Mouse (Mus musculus) layer of hippocampus, adult 18-20 months (tissue): ENCODE measurements around the gene Klhl22. TPM values are rescaled to one million over a fixed set of nuclear protein-coding genes. Genes with fewer than 3 reads are reported as not detected.

ENCODE experiments used
- DNase-seq, 2 experiments: peaks; one replicate each; pipeline ENCODE4 v3.0.0; 2022; ENCODE audit warnings: low spot score in 2 of 2
- total RNA-seq, 2 experiments: library from RNA; stranded (reverse); gene quantifications; 2 replicates each; pipeline ENCODE4 v1.2.3; 2021

Gene Klhl22
- total RNA-seq, 2 experiments from 2014 or later: 86.9 to 100 TPM

- no peak for DNase-seq
These were observed 5.7 kb upstream of the Klhl22 start for GRCm38 (mm10) chr16:17753686-17754085.

- DNase-seq: no peak
These were observed 1.7 kb upstream of the Klhl22 start for GRCm38 (mm10) chr16:17757756-17758155.

- DNase-seq: no peak
These were observed 516 bp upstream of the Klhl22 start for GRCm38 (mm10) chr16:17758902-17759301.

GRCm38 (mm10) chr16:17759813-17760321 is 449 bp downstream of the Klhl22 start:
- DNase-seq: peak; percentile 15 to 47

- DNase-seq: peak in 1 of 2 experiments; percentile 43
These were observed 1.2 kb downstream of the Klhl22 start for GRCm38 (mm10) chr16:17760657-17761056.

GRCm38 (mm10) chr16:17761074-17761473 is 1.7 kb downstream of the Klhl22 start:
- DNase-seq: no peak

- DNase-seq: no peak
These were observed 4.7 kb downstream of the Klhl22 start for GRCm38 (mm10) chr16:17764108-17764511.

GRCm38 (mm10) chr16:17768834-17769233 is 9.4 kb downstream of the Klhl22 start:
- peak; percentile 47 to 67 for DNase-seq

GRCm38 (mm10) chr16:17771117-17771865 is 11.9 kb downstream of the Klhl22 start:
- no peak for DNase-seq

- DNase-seq: no peak
These were observed 17.4 kb downstream of the Klhl22 start for GRCm38 (mm10) chr16:17776828-17777227.

- no peak for DNase-seq
These were observed 18.8 kb downstream of the Klhl22 start for GRCm38 (mm10) chr16:17778223-17778622.

GRCm38 (mm10) chr16:17779692-17780091 is 20.3 kb downstream of the Klhl22 start:
- no peak for DNase-seq

- DNase-seq: no peak
These were observed 25.9 kb downstream of the Klhl22 start for GRCm38 (mm10) chr16:17785337-17785736.

GRCm38 (mm10) chr16:17792728-17793127 is 33.3 kb downstream of the Klhl22 start:
- no peak for DNase-seq

- DNase-seq: no peak
These were observed 34.6 kb downstream of the Klhl22 start for GRCm38 (mm10) chr16:17794047-17794446.

- no peak for DNase-seq
These were observed 36.2 kb downstream of the Klhl22 start for GRCm38 (mm10) chr16:17795643-17796042.

GRCm38 (mm10) chr16:17796519-17796918 is 37.1 kb downstream of the Klhl22 start:
- no peak for DNase-seq

- no peak for DNase-seq
These were observed 37.8 kb downstream of the Klhl22 start, which contains the start of gene Scarf2 for GRCm38 (mm10) chr16:17796971-17797811. Gene Scarf2, plus strand, starts transcription at chr16:17797282.

GRCm38 (mm10) chr16:17797812-17798311 is 38.4 kb downstream of the Klhl22 start:
- DNase-seq: no peak

- no peak for DNase-seq
These were observed 39.1 kb downstream of the Klhl22 start for GRCm38 (mm10) chr16:17798321-17799180.

GRCm38 (mm10) chr16:17799584-17799983 is 40.2 kb downstream of the Klhl22 start:
- DNase-seq: no peak
